Mouse (Mus musculus) thymus, postnatal 4 days (tissue): ENCODE data around the gene Ext2.

Experiments
- DNase-seq: peaks from one replicate; pipeline ENCODE4 v3.0.0; 2021

Ext2 gene

DNA sequence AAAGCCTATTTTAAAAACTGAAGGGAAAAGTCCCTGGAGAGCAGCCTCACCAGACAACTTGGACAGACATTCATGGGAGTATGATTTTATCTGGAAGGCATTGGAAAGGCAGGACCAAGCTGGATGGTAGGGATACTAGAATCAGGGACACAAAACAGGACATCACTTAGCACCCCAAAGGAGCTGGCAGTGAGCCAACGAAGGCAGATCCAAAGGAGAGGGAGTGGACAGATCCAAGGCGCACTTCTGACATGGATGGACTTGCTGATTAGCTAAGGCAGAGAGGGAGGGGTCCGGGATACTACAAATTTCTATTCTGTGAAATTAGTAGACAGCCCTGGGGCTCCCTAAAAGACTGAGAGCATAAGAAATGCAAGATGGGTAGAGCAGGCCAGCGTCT, 16.8 kb downstream of the Ext2 start:
- no peak for DNase-seq

DNA sequence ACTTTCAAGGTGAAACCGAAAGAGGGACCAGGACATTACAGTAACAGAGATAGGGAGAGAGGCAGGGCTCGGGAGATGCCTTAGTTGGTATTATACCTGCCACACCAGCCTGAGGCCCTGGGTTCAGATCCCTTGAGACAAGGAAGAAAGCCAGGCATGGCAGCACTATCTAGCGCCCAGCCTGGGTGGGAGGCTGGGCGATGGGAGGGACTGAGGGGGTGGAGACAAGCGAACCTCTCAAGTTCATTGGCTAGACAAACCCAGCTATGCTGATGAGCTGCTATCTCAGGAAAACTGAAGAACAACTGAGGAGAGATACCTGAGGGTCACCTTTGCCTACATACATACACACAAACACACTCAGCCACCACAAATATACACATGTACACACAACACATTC, 17.3 kb downstream of the Ext2 start:
- DNase-seq = no peak

DNA sequence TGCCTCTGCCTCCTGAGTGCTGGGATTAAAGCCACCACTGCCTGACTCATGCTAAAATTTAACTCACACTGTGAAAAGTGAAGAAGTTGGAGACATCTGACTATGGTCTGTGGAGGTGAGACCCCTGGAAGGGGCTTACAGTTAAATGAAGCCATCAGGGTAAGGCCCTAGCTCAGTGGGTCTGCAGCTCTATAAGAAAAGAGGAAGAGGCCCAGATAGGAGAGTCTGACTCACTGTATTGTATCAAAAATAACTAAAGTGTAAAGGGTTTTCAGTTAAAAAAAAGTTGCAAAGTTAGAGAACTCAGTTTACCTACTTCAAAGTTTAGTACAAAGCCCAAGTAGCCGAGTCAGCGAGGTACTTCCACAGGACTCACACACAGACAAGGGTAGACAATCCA, 19.4 kb downstream of the Ext2 start:
- DNase-seq = no peak

DNA sequence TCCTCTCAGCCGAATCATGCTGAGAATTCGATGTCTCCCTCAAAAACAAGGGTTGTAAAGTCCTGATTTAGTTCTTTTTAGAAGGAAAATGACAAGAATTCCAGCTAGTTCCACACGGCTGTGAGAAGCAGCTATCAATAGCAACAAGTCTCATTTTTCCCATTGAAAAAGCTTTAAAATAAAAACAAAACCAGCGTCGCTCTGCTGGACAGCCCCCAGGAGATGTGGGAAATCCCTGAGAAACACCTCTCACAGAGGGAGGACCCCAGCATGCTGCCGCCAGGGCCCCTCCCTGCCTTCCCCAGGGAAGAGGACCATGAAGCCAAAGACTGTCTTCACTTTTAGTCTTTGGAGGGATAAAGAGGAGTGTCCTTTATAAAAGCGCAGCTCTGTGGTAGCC, 21.3 kb downstream of the Ext2 start:
- DNase-seq = no peak

GRCm38 (mm10) chr2:93797162-93797795, 25.1 kb downstream of the Ext2 start:
- DNase-seq = no peak

DNA sequence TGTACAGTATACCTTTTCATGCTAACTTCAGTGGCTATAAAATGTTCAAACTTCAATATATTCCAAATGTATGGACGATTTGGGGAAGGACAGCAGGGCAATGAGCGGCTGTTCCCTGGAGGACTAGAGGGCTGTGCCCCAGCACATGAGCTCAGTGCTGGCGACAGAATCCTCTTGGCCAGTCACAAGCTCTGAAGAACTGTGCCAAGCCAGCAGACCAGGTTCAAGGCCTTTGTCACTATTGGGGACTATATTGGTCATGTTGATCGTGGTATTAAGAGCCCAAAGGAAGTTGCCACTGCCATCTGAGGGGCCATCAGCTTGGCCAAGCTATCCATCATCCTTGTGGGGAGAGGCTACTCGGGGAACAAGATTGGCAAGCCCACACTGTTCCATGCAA, 28.0 kb downstream of the Ext2 start:
- DNase-seq = no peak

DNA sequence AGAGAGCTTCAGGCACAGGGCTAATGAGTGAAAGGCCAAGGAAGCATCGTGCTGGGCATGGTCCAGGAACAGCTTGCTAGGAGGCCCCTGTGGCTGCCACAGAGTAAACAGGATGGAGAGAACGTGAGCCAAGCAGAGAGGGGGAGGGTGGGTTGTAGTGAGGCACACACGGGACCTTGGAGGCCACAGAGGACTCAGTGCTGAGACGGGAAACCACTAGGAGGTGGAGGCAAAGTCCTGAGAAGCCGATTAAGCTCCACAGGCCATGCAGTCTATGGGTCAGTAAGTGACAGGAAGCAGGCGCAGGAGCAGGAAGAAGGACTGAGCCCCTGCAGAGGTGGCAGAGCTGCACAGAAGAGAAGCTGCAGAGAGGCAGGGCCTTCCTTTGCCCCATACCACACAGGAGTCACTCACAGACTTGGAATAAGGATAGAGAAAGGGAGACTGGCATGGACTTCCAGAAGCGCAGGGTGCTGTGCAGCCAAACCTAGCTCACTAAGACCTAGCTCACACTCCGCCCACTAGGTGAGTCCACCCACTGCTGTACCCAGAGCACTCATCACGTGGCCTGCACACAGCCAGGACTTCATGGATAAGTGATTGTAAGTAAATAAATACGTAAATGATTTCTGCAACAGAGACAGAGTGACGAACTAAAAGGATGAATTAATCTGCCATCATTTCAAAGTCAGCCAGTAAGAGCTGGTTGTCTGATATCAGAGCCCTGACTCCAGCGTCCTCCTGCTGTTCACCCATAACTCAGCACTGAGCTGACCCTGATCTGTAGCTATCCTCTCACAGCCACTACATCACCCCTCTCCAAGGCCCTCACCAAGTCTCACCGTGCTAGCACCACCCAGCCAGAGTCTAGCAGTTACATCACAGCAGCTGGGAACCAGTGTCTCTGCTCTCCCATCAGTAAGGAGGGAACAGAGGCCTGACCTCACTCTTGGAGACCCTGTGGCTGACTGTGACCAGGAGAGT, 30.6 kb downstream of the Ext2 start:
- DNase-seq = no peak

- no peak for DNase-seq
These were observed 31.5 kb downstream of the Ext2 start for GRCm38 (mm10) chr2:93790798-93791345.

DNA sequence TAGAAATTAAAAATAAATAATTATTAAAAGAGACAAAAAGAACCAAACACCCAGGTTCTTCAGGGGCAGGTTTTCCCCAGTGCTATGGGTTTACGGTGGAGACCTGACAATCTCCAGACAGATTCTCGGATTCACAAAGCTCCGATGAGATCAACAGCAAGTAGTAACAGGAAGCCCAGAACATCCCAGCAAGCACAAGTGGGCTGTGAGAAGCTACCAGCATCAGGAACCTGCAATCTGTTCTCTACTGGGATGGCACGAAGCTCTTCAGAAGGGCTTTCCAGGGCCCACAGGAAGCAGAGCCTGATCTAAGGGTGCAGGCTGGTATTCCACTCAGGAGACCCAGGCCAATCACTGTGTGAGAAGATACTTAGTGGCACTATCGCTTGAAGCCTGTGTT, 33.8 kb downstream of the Ext2 start:
- DNase-seq = no peak

DNA sequence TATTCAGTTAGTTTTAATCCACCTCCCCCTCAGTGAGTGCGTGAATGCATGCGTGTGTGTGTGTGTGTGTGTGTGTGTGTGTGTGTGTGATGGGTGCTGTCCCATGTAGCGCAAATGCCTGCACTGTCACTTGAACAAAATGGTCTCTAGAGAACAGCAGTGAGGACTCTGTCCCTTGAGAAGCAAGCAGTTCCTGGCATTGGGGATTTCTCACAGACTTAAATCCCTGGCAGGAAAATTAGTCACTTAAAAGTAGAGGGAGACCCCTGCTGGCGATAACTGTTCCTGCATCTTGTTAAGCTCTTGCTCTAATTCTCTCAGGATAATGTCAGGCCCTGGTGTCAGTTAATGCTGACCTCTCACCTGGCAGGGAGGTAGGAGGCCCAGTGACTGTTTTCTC, 36.2 kb downstream of the Ext2 start:
- DNase-seq = peak; percentile 78

- no peak for DNase-seq
These were observed 37.0 kb downstream of the Ext2 start for GRCm38 (mm10) chr2:93785432-93785798.

- no peak for DNase-seq
These were observed 37.5 kb downstream of the Ext2 start for GRCm38 (mm10) chr2:93784721-93785431.

GRCm38 (mm10) chr2:93783926-93784539, 38.3 kb downstream of the Ext2 start:
- DNase-seq = no peak

GRCm38 (mm10) chr2:93782682-93783081, 39.7 kb downstream of the Ext2 start:
- no peak for DNase-seq

DNA sequence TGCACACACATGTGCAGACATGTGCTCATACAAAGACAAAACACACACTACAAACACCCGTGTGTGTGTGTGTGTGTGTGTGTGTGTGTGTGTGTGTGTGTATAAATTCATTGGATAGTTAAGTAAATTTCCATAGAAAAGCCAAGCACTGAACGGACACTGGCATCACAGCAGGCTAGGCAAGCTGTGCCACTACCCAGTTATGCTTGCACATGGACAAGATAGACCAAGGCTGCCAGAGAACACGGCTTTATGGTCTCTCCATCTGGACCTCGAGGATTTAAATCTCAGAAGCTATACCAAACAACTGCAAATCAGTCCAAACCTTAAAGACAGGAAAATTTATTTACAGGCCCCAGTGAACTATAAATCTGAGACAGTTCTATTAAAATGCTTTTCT, 40.2 kb downstream of the Ext2 start:
- no peak for DNase-seq

DNA sequence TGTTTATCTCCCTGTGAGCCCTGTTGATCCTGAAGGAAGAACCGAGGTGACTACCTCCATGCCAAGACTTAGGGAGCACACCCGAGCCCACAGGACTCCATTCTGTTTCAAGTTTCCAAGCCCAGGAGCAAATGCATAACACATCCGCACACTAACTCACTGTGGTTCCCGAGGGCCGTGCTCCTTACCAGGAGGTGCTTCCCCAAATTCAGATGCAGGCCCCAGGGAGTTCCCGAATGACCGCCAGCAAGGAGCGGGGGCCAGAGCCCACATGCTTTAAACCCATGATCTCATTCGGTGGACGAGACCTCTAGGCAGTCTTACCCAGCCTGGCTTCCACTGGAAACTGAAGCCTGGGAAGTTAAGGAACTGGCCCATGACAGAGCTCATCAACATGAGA, 41.8 kb downstream of the Ext2 start:
- no peak for DNase-seq

GRCm38 (mm10) chr2:93779897-93780208, 42.5 kb downstream of the Ext2 start:
- DNase-seq = no peak

DNA sequence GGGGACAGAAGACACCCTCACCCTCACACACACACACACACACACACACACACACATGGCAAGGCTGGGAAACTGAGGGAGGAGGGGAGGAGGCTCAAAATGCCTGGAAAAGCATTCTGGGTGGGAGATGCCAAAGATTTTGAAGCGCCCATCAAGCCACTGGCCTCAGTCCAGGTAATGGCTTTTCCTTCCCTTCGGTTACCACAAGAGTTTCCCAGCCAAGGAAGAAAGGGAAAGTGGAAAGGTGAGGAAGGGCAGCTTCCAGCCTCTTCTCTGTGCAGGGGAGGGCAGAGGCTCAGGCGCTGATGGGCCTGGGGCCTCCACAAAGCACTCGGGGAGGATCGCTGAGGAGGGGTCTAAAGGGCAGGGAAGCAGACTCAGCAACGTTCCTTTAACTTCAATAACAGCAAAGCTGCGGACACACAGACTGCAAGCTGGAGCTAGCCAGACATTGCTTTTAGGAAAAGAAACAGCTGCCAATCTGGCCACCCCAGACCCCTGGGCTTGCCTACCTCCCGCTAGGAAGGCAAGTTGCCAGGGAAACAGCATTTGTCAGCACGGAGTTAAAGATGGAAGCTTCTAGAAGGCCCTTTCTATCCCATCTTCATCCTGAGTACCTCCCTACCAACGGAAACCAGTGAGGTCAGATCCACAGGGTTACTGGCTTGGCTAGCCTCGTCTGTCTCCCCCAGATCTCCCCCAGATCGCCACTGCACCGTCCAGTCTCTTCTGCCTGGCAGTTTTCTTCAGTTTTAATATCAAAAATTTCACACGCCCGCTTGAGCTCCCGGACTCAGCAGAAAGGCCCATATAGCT, 43.1 kb downstream of the Ext2 start:
- no peak for DNase-seq

GRCm38 (mm10) chr2:93778616-93779015, 43.8 kb downstream of the Ext2 start:
- DNase-seq = no peak

GRCm38 (mm10) chr2:93777056-93777430, 45.3 kb downstream of the Ext2 start:
- DNase-seq = no peak

GRCm38 (mm10) chr2:93776267-93777055, 45.9 kb downstream of the Ext2 start:
- DNase-seq = no peak
